Mouse (Mus musculus) bone marrow macrophage, adult 2 months (primary cell): ENCODE data around the gene Sorcs2. TPM values are rescaled to one million over a fixed set of nuclear protein-coding genes. Genes with fewer than 3 reads are reported as not detected.

Experiments used
- H3K27ac ChIP-seq: 2 replicates; pipeline ENCODE4 v1.5.1; 2012; ENCODE audit warnings: low read depth, low read length; ENCODE audit not compliant: insufficient read depth
- H3K4me1 ChIP-seq: 2 replicates; pipeline ENCODE4 v1.6.1; 2012; ENCODE audit warnings: low read length; ENCODE audit not compliant: control insufficient read depth, insufficient read depth
- H3K4me3 ChIP-seq: 2 replicates; pipeline ENCODE4 v1.5.1; 2012; ENCODE audit warnings: mild to moderate bottlenecking, low read length, moderate library complexity; ENCODE audit not compliant: insufficient read depth
- CTCF ChIP-seq: IDR thresholded peaks from 2 replicates; pipeline ENCODE4 v1.5.1; 2012; ENCODE audit warnings: low read depth, mild to moderate bottlenecking, low read length, moderate library complexity
- POLR2A ChIP-seq: IDR thresholded peaks from 2 replicates; pipeline ENCODE4 v1.6.1; 2012; ENCODE audit warnings: mild to moderate bottlenecking, low read depth, low read length, borderline replicate concordance
- polyA plus RNA-seq: library from polyadenylated mRNA; stranded (reverse); fragments of >200 nt; gene quantifications from 2 replicates; pipeline ENCODE4 v1.2.4, GENCODE M21; 2012; ENCODE audit not compliant: missing spikeins, insufficient read depth, insufficient read length

The Sorcs2 gene
- polyA plus RNA-seq, 1 experiment, result 0.31 TPM

DNA sequence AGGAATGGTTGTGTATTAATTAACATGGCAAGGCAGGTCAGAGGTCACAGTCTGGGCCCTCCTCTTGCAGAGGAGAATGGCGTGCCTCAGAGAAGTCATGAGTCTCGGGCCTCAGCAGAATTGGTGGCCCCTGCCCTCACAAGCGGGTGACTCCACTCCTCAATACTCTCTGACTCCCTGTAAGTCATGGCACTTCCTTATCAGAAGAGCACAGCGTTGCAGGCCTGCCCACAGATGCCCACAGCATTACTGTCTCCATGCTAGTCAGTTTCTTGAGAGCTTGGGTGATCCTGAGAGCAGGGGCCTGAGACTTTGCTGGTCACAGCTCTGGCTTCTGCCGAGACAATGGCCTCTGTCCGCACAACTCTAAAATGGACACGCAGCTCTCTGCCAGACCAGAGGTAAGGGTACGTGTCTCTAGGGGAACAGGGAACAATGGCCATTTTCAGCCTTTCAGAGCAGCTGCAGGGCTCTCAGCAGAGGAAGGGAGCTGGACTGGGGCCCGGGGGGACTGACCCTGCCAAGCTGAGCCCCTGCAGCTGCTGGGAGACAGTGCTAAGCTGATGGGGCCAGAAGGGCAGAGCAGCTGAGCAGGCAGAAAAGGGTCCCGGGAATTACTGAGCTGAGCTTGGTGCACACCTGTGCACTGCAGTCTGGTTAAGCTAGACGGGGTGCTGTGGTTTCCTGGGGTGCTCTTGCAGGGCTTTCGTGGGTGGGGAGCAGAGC, 427.4 kb downstream of the Sorcs2 start:
- no peak for TF ChIP-seq POLR2A

DNA sequence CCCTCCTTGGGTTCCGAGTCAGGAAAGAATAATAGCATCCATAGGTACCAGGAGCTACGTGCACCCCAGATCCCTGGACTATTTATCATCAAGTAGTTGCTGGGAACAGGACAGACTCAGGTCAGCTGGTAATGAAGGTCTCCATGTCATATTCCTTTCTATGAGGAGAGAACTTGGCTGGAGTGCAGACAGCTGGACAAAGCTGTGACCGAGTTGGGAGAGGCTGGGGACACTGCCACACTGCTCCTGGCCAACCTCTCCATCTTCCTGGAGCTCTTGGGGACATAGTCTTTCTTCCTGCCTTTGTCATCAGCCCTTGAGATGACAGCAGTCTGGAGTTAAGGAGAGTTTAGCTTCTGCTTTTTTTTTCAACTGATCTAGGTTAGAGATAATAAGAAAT, 428.1 kb downstream of the Sorcs2 start:
- Histone ChIP-seq H3K27ac (no peak overlapping the region), H3K4me3 (no peak overlapping the region), H3K4me1 (no peaks in the 10 kb centered on the region)
- no peak for TF ChIP-seq POLR2A
- TF ChIP-seq CTCF, result no peak

More for the DNA sequence above, 427.4 kb downstream of the Sorcs2 start:
- no peak overlapping the region for H3K4me3 ChIP-seq
- no peaks in the 10 kb centered on the region for H3K4me1 ChIP-seq
- H3K27ac ChIP-seq, result no peak overlapping the region

Other genes with a start within 250 kb of the Sorcs2 start
- gene Psapl1, start 194.1 kb downstream of the Sorcs2 start, polyA plus RNA-seq, result not detected in 2 replicates
- 10.4 and 11.1 TPM in 2 replicates for gene Grpel1, start 66.9 kb upstream of the Sorcs2 start, polyA plus RNA-seq
- 9.5 and 9.9 TPM in 2 replicates for gene Tada2b, start 86.1 kb upstream of the Sorcs2 start, polyA plus RNA-seq
- not detected in 2 replicates for gene Ccdc96, start 86.4 kb upstream of the Sorcs2 start, polyA plus RNA-seq
- gene Tbc1d14, start 195.1 kb upstream of the Sorcs2 start, polyA plus RNA-seq, result 57.5 and 57.8 TPM in 2 replicates